Mouse (Mus musculus): ENCODE measurements around the gene Ifna5. TPM values are rescaled to one million over a fixed set of nuclear protein-coding genes. Genes with fewer than 3 reads are reported as not detected.

Gene Ifna5
- polyA plus RNA-seq, 1 experiment from 2014 or later: not detected

- ATAC-seq: no peak
Observed at GRCm38 (mm10) chr4:88875435-88876095, 40.2 kb downstream of the Ifna5 start.

GRCm38 (mm10) chr4:88876520-88876919 lies 41.2 kb downstream of the Ifna5 start:
- no peak for ATAC-seq
- Histone ChIP-seq H3K36me3 (ENCODE audit: control insufficient read depth, insufficient read depth) (no peaks in the 10 kb centered on the region), H3K4me2 (replicated peaks; ENCODE audit: low read depth) (no peak overlapping the region), H3K9me3 (ENCODE audit: control insufficient read depth) (no peaks in the 10 kb centered on the region), H3K27me3 (replicated peaks; ENCODE audit: control insufficient read depth, insufficient read depth, low read length) (no peaks in the 10 kb centered on the region), H3K4me1 (replicated peaks; ENCODE audit: control insufficient read depth, insufficient read depth, low read length) (no peaks in the 10 kb centered on the region), H3K27ac (ENCODE audit: low read depth, low read length) (0 out of 2 replicates have a peak overlapping the region, but pooled peaks have one; percentile 75), H3K9ac (ENCODE audit: low read depth, low read length) (no peak overlapping the region), H3K4me3 (ENCODE audit: low read depth, low read length) (no peak overlapping the region)
- peak; percentile 36; the same call in 1 of the 2 replicates for TF ChIP-seq CTCF (IDR thresholded peaks at IDR 0.05; ENCODE audit: low read depth)
- 75% methylated on average over 4 of the region's 4 CpGs for WGBS

More at GRCm38 (mm10) chr4:88875435-88876095, 40.2 kb downstream of the Ifna5 start:
- WGBS: 50% methylated on average over 4 of the region's 4 CpGs
- no peaks in the 10 kb centered on the region for H3K36me3 ChIP-seq (ENCODE audit: control insufficient read depth, insufficient read depth)
- H3K9ac ChIP-seq (ENCODE audit: low read depth, low read length): no peak overlapping the region
- H3K27ac ChIP-seq (ENCODE audit: low read depth, low read length): no peak overlapping the region
- H3K4me1 ChIP-seq (replicated peaks; ENCODE audit: control insufficient read depth, insufficient read depth, low read length): no peaks in the 10 kb centered on the region
- no peak overlapping the region for H3K4me2 ChIP-seq (replicated peaks; ENCODE audit: low read depth)
- no peaks in the 10 kb centered on the region for H3K9me3 ChIP-seq (ENCODE audit: control insufficient read depth)
- no peak overlapping the region for H3K4me3 ChIP-seq (ENCODE audit: low read depth, low read length)
- H3K27me3 ChIP-seq (replicated peaks; ENCODE audit: control insufficient read depth, insufficient read depth, low read length): no peaks in the 10 kb centered on the region
- no peak for TF ChIP-seq CTCF (IDR thresholded peaks at IDR 0.05; ENCODE audit: low read depth)

- ATAC-seq: peak; percentile 86
- peak overlapping the region; percentile 75 for H3K27ac ChIP-seq (ENCODE audit: low read depth, low read length)
- H3K4me2 ChIP-seq (replicated peaks; ENCODE audit: low read depth): no peak overlapping the region; the same call in 1 of the 2 replicates
- H3K36me3 ChIP-seq (ENCODE audit: control insufficient read depth, insufficient read depth): no peaks in the 10 kb centered on the region
- H3K4me1 ChIP-seq (replicated peaks; ENCODE audit: control insufficient read depth, insufficient read depth, low read length): no peaks in the 10 kb centered on the region
- WGBS: 28% methylated on average over 10 of the region's 10 CpGs
- no peak overlapping the region for H3K9ac ChIP-seq (ENCODE audit: low read depth, low read length)
- H3K4me3 ChIP-seq (ENCODE audit: low read depth, low read length): no peak overlapping the region
- H3K27me3 ChIP-seq (replicated peaks; ENCODE audit: control insufficient read depth, insufficient read depth, low read length): no peaks in the 10 kb centered on the region
- TF ChIP-seq CTCF (IDR thresholded peaks at IDR 0.05; ENCODE audit: low read depth): no peak
- H3K9me3 ChIP-seq (ENCODE audit: control insufficient read depth): no peaks in the 10 kb centered on the region
Observed at GRCm38 (mm10) chr4:88878246-88878645, 42.9 kb downstream of the Ifna5 start.

GRCm38 (mm10) chr4:88878772-88879171 lies 43.4 kb downstream of the Ifna5 start:
- H3K27me3 ChIP-seq (replicated peaks; ENCODE audit: control insufficient read depth, insufficient read depth, low read length): no peaks in the 10 kb centered on the region
- WGBS: 52% methylated on average over 4 of the region's 4 CpGs
- no peaks in the 10 kb centered on the region for H3K4me1 ChIP-seq (replicated peaks; ENCODE audit: control insufficient read depth, insufficient read depth, low read length)
- no peaks in the 10 kb centered on the region for H3K9me3 ChIP-seq (ENCODE audit: control insufficient read depth)
- TF ChIP-seq CTCF (IDR thresholded peaks at IDR 0.05; ENCODE audit: low read depth): no peak
- no peak overlapping the region for H3K9ac ChIP-seq (ENCODE audit: low read depth, low read length)
- ATAC-seq: peak; percentile 47; the same call in 1 of the 2 replicates
- no peaks in the 10 kb centered on the region for H3K36me3 ChIP-seq (ENCODE audit: control insufficient read depth, insufficient read depth)
- H3K4me3 ChIP-seq (ENCODE audit: low read depth, low read length): no peak overlapping the region
- H3K4me2 ChIP-seq (replicated peaks; ENCODE audit: low read depth): no peak overlapping the region; the same call in 1 of the 2 replicates
- H3K27ac ChIP-seq (ENCODE audit: low read depth, low read length): peak overlapping the region; percentile 75

GRCm38 (mm10) chr4:88880101-88880500 lies 44.8 kb downstream of the Ifna5 start, which contains the start of gene Ifne:
Ifne (minus strand) TSS chr4:88880201.
- Histone ChIP-seq H3K9me3 (ENCODE audit: control insufficient read depth) (no peaks in the 10 kb centered on the region), H3K27ac (ENCODE audit: low read depth, low read length) (no peak within 1 kb of the TSS), H3K4me1 (replicated peaks; ENCODE audit: control insufficient read depth, insufficient read depth, low read length) (no peaks in the 10 kb centered on the region), H3K36me3 (ENCODE audit: control insufficient read depth, insufficient read depth) (no peaks in the 10 kb centered on the region), H3K9ac (ENCODE audit: low read depth, low read length) (no peak within 1 kb of the TSS), H3K4me2 (replicated peaks; ENCODE audit: low read depth) (no peak within 1 kb of the TSS), H3K27me3 (replicated peaks; ENCODE audit: control insufficient read depth, insufficient read depth, low read length) (no peaks in the 10 kb centered on the region), H3K4me3 (ENCODE audit: low read depth, low read length) (no peak within 1 kb of the TSS)
- no peak for TF ChIP-seq CTCF (IDR thresholded peaks at IDR 0.05; ENCODE audit: low read depth)
- WGBS: 80% methylated on average over 8 of the region's 8 CpGs
- no peak for ATAC-seq

Other genes starting within 250 kb of the Ifna5 start
- gene Ifna9, start 243.1 kb upstream of the Ifna5 start, polyA plus RNA-seq (2015; fragmentation: Nextera tagmentation; extraction: Ambion mirVana): not detected in 2 replicates
- not detected in 2 replicates for gene Ifna12, start 232.1 kb upstream of the Ifna5 start, polyA plus RNA-seq (2015; fragmentation: Nextera tagmentation; extraction: Ambion mirVana)
- not detected in 2 replicates for gene C87499, start 201.1 kb upstream of the Ifna5 start, polyA plus RNA-seq (2015; fragmentation: Nextera tagmentation; extraction: Ambion mirVana)
- gene Ifna13, start 191.1 kb upstream of the Ifna5 start, polyA plus RNA-seq (2015; fragmentation: Nextera tagmentation; extraction: Ambion mirVana): not detected in 2 replicates
- gene Ifna16, start 158.6 kb upstream of the Ifna5 start, polyA plus RNA-seq (2015; fragmentation: Nextera tagmentation; extraction: Ambion mirVana): not detected in 2 replicates
- gene Ifna2, start 151.6 kb upstream of the Ifna5 start, polyA plus RNA-seq (2015; fragmentation: Nextera tagmentation; extraction: Ambion mirVana): not detected in 2 replicates
- gene Ifnab, start 144.2 kb upstream of the Ifna5 start, polyA plus RNA-seq (2015; fragmentation: Nextera tagmentation; extraction: Ambion mirVana): not detected in 2 replicates
- gene Gm26566, start 113.7 kb upstream of the Ifna5 start, polyA plus RNA-seq (2015; fragmentation: Nextera tagmentation; extraction: Ambion mirVana): 0.16 and 0.43 TPM in 2 replicates
- 40.5 and 42.5 TPM in 2 replicates for gene Klhl9, start 113.1 kb upstream of the Ifna5 start, polyA plus RNA-seq (2015; fragmentation: Nextera tagmentation; extraction: Ambion mirVana)
- not detected in 2 replicates for gene Gm13271, start 80.7 kb upstream of the Ifna5 start, polyA plus RNA-seq (2015; fragmentation: Nextera tagmentation; extraction: Ambion mirVana)
- 0.20 TPM in 1 of 2 replicates, not detected in the other for gene Gm13283, start 75.4 kb upstream of the Ifna5 start, polyA plus RNA-seq (2015; fragmentation: Nextera tagmentation; extraction: Ambion mirVana)
- gene Gm13290, start 61.7 kb upstream of the Ifna5 start, polyA plus RNA-seq (2015; fragmentation: Nextera tagmentation; extraction: Ambion mirVana): 0.13 TPM in 1 of 2 replicates, not detected in the other
- gene Gm13289, start 58.6 kb upstream of the Ifna5 start, polyA plus RNA-seq (2015; fragmentation: Nextera tagmentation; extraction: Ambion mirVana): not detected in 2 replicates
- not detected in 2 replicates for gene Gm13272, start 55.7 kb upstream of the Ifna5 start, polyA plus RNA-seq (2015; fragmentation: Nextera tagmentation; extraction: Ambion mirVana)
- 0.18 TPM in 1 of 2 replicates, not detected in the other for gene Ifnz, start 53.4 kb upstream of the Ifna5 start, polyA plus RNA-seq (2015; fragmentation: Nextera tagmentation; extraction: Ambion mirVana)
- gene Gm13276, start 49.8 kb upstream of the Ifna5 start, polyA plus RNA-seq (2015; fragmentation: Nextera tagmentation; extraction: Ambion mirVana): not detected in 2 replicates
- gene Gm13277, start 46.9 kb upstream of the Ifna5 start, polyA plus RNA-seq (2015; fragmentation: Nextera tagmentation; extraction: Ambion mirVana): not detected in 2 replicates
- not detected in 2 replicates for gene Gm13278, start 44.0 kb upstream of the Ifna5 start, polyA plus RNA-seq (2015; fragmentation: Nextera tagmentation; extraction: Ambion mirVana)
- not detected in 2 replicates for gene Gm13275, start 41.0 kb upstream of the Ifna5 start, polyA plus RNA-seq (2015; fragmentation: Nextera tagmentation; extraction: Ambion mirVana)
- not detected in 2 replicates for gene Gm13279, start 38.1 kb upstream of the Ifna5 start, polyA plus RNA-seq (2015; fragmentation: Nextera tagmentation; extraction: Ambion mirVana)
- gene Gm13285, start 35.9 kb upstream of the Ifna5 start, polyA plus RNA-seq (2015; fragmentation: Nextera tagmentation; extraction: Ambion mirVana): 0.37 and 0.42 TPM in 2 replicates
- not detected in 2 replicates for gene Gm13287, start 32.3 kb upstream of the Ifna5 start, polyA plus RNA-seq (2015; fragmentation: Nextera tagmentation; extraction: Ambion mirVana)
- not detected in 2 replicates for gene Gm13288, start 30.0 kb upstream of the Ifna5 start, polyA plus RNA-seq (2015; fragmentation: Nextera tagmentation; extraction: Ambion mirVana)
- not detected in 2 replicates for gene Ifna7, start 19.3 kb upstream of the Ifna5 start, polyA plus RNA-seq (2015; fragmentation: Nextera tagmentation; extraction: Ambion mirVana)
- not detected in 2 replicates for gene Ifna11, start 15.6 kb upstream of the Ifna5 start, polyA plus RNA-seq (2015; fragmentation: Nextera tagmentation; extraction: Ambion mirVana)
- not detected in 2 replicates for gene Ifna6, start 8.1 kb upstream of the Ifna5 start, polyA plus RNA-seq (2015; fragmentation: Nextera tagmentation; extraction: Ambion mirVana)
- not detected in 2 replicates for gene Ifna4, start 6.3 kb downstream of the Ifna5 start, polyA plus RNA-seq (2015; fragmentation: Nextera tagmentation; extraction: Ambion mirVana)
- not detected in 2 replicates for gene Ifna1, start 14.6 kb downstream of the Ifna5 start, polyA plus RNA-seq (2015; fragmentation: Nextera tagmentation; extraction: Ambion mirVana)
- not detected in 2 replicates for gene Ifne, start 44.7 kb downstream of the Ifna5 start, polyA plus RNA-seq (2015; fragmentation: Nextera tagmentation; extraction: Ambion mirVana)

Data from intestine, postnatal 0 days (tissue).